Mouse (Mus musculus) heart, embryonic 15.5 days (tissue): ENCODE measurements around the gene Smurf2. TPM values are rescaled to one million over a fixed set of nuclear protein-coding genes. Genes with fewer than 3 reads are reported as not detected.

Source experiments
- ATAC-seq: fragments of 200-750 bp; cut with Nextera tagmentation; replicated peaks from 2 replicates; pipeline ENCODE4 v1.8.0; 2017; ENCODE audit warnings: low read depth, moderate TSS enrichment; ENCODE audit not compliant: insufficient number of reproducible peaks, insufficient read depth, low FRiP score
- H3K27ac ChIP-seq: fragments of 300-500 bp; sonication (generic); 2 replicates; pipeline ENCODE4 v1.5.1; 2015; ENCODE audit warnings: mild to moderate bottlenecking, inconsistent platforms
- H3K27me3 ChIP-seq: fragments of 300-500 bp; sonication (generic); 2 replicates; pipeline ENCODE4 v1.6.1; 2015; ENCODE audit warnings: inconsistent platforms
- H3K36me3 ChIP-seq: fragments of 300-500 bp; sonication (generic); 2 replicates; pipeline ENCODE4 v1.6.1; 2015; ENCODE audit warnings: mild to moderate bottlenecking, inconsistent platforms
- H3K4me1 ChIP-seq: fragments of 300-500 bp; sonication (generic); replicated peaks from 2 replicates; pipeline ENCODE4 v1.6.1; 2015; ENCODE audit warnings: inconsistent platforms
- H3K4me2 ChIP-seq: fragments of 300-500 bp; sonication (generic); 2 replicates; pipeline ENCODE4 v1.6.1; 2015; ENCODE audit warnings: inconsistent platforms, mild to moderate bottlenecking, moderate library complexity
- H3K4me3 ChIP-seq: fragments of 300-500 bp; sonication (generic); 2 replicates; pipeline ENCODE4 v1.5.1; 2015; ENCODE audit warnings: mild to moderate bottlenecking, inconsistent platforms
- H3K9ac ChIP-seq: fragments of 300-500 bp; sonication (generic); 2 replicates; pipeline ENCODE4 v1.6.1; 2015; ENCODE audit warnings: mild to moderate bottlenecking, inconsistent platforms
- H3K9me3 ChIP-seq: fragments of 300-500 bp; sonication (generic); replicated peaks from 2 replicates; pipeline ENCODE4 v1.6.1; 2016; ENCODE audit warnings: inconsistent platforms
- WGBS: fragments of 180-500 bp; shearing (Covaris S2); methylation state at CpG from one replicate; pipeline ENCODE4 v1.1.7; 2015; ENCODE audit warnings: mixed read lengths; 5-methylcytosine and 5-hydroxymethylcytosine counted together
- microRNA-seq: library from miRNA; unstranded; fragments of <30 nt; microRNA quantifications from one replicate; pipeline ENCODE4, GENCODE M21; 2016
- polyA plus RNA-seq: library from polyadenylated mRNA; unstranded; fragments of >200 nt; fragmentation: Nextera tagmentation; extraction: Ambion mirVana; gene quantifications from 2 replicates; pipeline ENCODE4 v1.2.1, GENCODE M21; 2015

The Smurf2 gene
- polyA plus RNA-seq, 1 experiment from 2014 or later = 8.9 TPM

GRCm38 (mm10) chr11:106773061-106773460, 147.5 kb downstream of the Smurf2 start:
- H3K9ac ChIP-seq = no peak overlapping the region
- H3K27me3 ChIP-seq = no peaks in the 10 kb centered on the region
- H3K4me3 ChIP-seq = no peak overlapping the region
- no peaks in the 10 kb centered on the region for H3K9me3 ChIP-seq
- no peak for ATAC-seq
- H3K4me1 ChIP-seq = peaks cover 3% of the 10 kb centered on the region; the same call in 1 of the 2 replicates
- H3K36me3 ChIP-seq = peaks cover 68% of the 10 kb centered on the region
- 90% methylated on average over 9 of the region's 9 CpGs for WGBS
- H3K4me2 ChIP-seq = no peak overlapping the region
- no peak overlapping the region for H3K27ac ChIP-seq

- WGBS = 95% methylated on average over 9 of the region's 9 CpGs
- H3K4me1 ChIP-seq = no peaks in the 10 kb centered on the region
- no peak overlapping the region for H3K9ac ChIP-seq
- no peak overlapping the region for H3K4me2 ChIP-seq
- no peak for ATAC-seq
- no peak overlapping the region for H3K4me3 ChIP-seq
- no peaks in the 10 kb centered on the region for H3K27me3 ChIP-seq
- H3K9me3 ChIP-seq = no peaks in the 10 kb centered on the region
- peaks cover 81% of the 10 kb centered on the region for H3K36me3 ChIP-seq
- no peak overlapping the region for H3K27ac ChIP-seq
These were observed 150.1 kb downstream of the Smurf2 start for GRCm38 (mm10) chr11:106770195-106770974.

Small RNA genes lying within 50 kb of the gene (microRNA-seq; reads per million reads assigned to microRNA genes)
- gene Gm25994 (not detected), gene Gm27322 (not detected), gene Mir3064 (9.7 reads per million, percentile 25 among the genes with 10 or more reads in this experiment)

Other genes starting within 250 kb of the Smurf2 start
- gene Pecam1, start 170.1 kb downstream of the Smurf2 start, polyA plus RNA-seq = 69.2 and 78.7 TPM in 2 replicates
- 0.88 and 2.6 TPM in 2 replicates for gene Milr1, start 169.5 kb downstream of the Smurf2 start, polyA plus RNA-seq
- 6.6 and 9.0 TPM in 2 replicates for gene Polg2, start 141.2 kb downstream of the Smurf2 start, polyA plus RNA-seq
- gene Ddx5, start 131.5 kb downstream of the Smurf2 start, polyA plus RNA-seq = 192 and 209 TPM in 2 replicates
- 12.7 and 14.8 TPM in 2 replicates for gene Cep95, start 131.5 kb downstream of the Smurf2 start, polyA plus RNA-seq
- gene Kpna2, start 78.8 kb upstream of the Smurf2 start, polyA plus RNA-seq = 231 and 256 TPM in 2 replicates
- 3.1 and 3.2 TPM in 2 replicates for gene 1810010H24Rik, start 105.0 kb upstream of the Smurf2 start, polyA plus RNA-seq
- gene Bptf, start 211.4 kb upstream of the Smurf2 start, polyA plus RNA-seq = 16.1 and 18.9 TPM in 2 replicates